Mouse (Mus musculus): Measurements from ENCODE around the gene Cxcr5. TPM values are rescaled to one million over a fixed set of nuclear protein-coding genes. Genes with fewer than 3 reads are reported as not detected.
A peak's percentile ranks its signal among the peaks of the same experiment; 100 is the strongest.
"Not testable (repeated sequence)": the region's sequence is repeated elsewhere in the genome, so short reads cannot be mapped to it uniquely, and the experiment has no call there.

The Cxcr5 gene
- total RNA-seq, 2 experiments from 2014 or later: not detected

- DNase-seq: no peak
- intact Hi-C loops (cut with DNase I): no loop called here
These were observed 27.4 kb upstream of the Cxcr5 start for GRCm38 (mm10) chr9:44589095-44589494.

GRCm38 (mm10) chr9:44588605-44589004, 26.9 kb upstream of the Cxcr5 start:
- intact Hi-C loops (cut with DNase I): no loop called here
- DNase-seq: no peak

- no peak for DNase-seq
- intact Hi-C loops (cut with DNase I): no loop called here
These were observed 25.8 kb upstream of the Cxcr5 start for GRCm38 (mm10) chr9:44587262-44588160.

- intact Hi-C loops (cut with DNase I): no loop called here
These were observed 25.1 kb upstream of the Cxcr5 start for GRCm38 (mm10) chr9:44586640-44587261.

GRCm38 (mm10) chr9:44582390-44582789, 20.7 kb upstream of the Cxcr5 start:
- no peak for DNase-seq
- intact Hi-C loops (cut with DNase I): no loop called here

More at GRCm38 (mm10) chr9:44586640-44587261, 25.1 kb upstream of the Cxcr5 start:
- DNase-seq: no peak

- no peak for DNase-seq
- intact Hi-C loops (cut with DNase I): no loop called here
These were observed 19.7 kb upstream of the Cxcr5 start for GRCm38 (mm10) chr9:44581423-44581822.

- intact Hi-C loops (cut with DNase I): no loop called here
- no peak for DNase-seq
These were observed 18.4 kb upstream of the Cxcr5 start for GRCm38 (mm10) chr9:44580085-44580484.

- intact Hi-C loops (cut with DNase I): no loop called here
- no peak for DNase-seq
These were observed 17.7 kb upstream of the Cxcr5 start for GRCm38 (mm10) chr9:44579392-44579791.

GRCm38 (mm10) chr9:44576046-44576445, 14.4 kb upstream of the Cxcr5 start:
- DNase-seq; intact Hi-C loops (cut with DNase I): not testable (repeated sequence)

GRCm38 (mm10) chr9:44575095-44575494, 13.4 kb upstream of the Cxcr5 start:
- intact Hi-C loops (cut with DNase I): no loop called here
- DNase-seq: no peak

GRCm38 (mm10) chr9:44573306-44573705, 11.6 kb upstream of the Cxcr5 start:
- intact Hi-C loops (cut with DNase I): no loop called here
- no peak for DNase-seq

- DNase-seq: no peak
These were observed 9.3 kb upstream of the Cxcr5 start for GRCm38 (mm10) chr9:44570939-44571382.

GRCm38 (mm10) chr9:44568083-44568455, 6.4 kb upstream of the Cxcr5 start:
- intact Hi-C loops (cut with DNase I): no loop called here
- DNase-seq: no peak

More at GRCm38 (mm10) chr9:44570939-44571382, 9.3 kb upstream of the Cxcr5 start:
- intact Hi-C loops (cut with DNase I): no loop called here

- DNase-seq: no peak
- intact Hi-C loops (cut with DNase I): no loop called here
These were observed 5.8 kb upstream of the Cxcr5 start for GRCm38 (mm10) chr9:44567338-44568082.

GRCm38 (mm10) chr9:44565367-44565766, 3.7 kb upstream of the Cxcr5 start:
- intact Hi-C loops (cut with DNase I): no loop called here
- peak; percentile 31 for DNase-seq

GRCm38 (mm10) chr9:44562936-44563335, 1.3 kb upstream of the Cxcr5 start:
- no peak for DNase-seq
- intact Hi-C loops (cut with DNase I): no loop called here

- intact Hi-C loops (cut with DNase I): no loop called here
- DNase-seq: no peak
These were observed 9.5 kb downstream of the Cxcr5 start for GRCm38 (mm10) chr9:44552161-44552560.

- intact Hi-C loops (cut with DNase I): no loop called here
These were observed 10.5 kb downstream of the Cxcr5 start for GRCm38 (mm10) chr9:44551138-44551537.

GRCm38 (mm10) chr9:44548412-44549152, 13.1 kb downstream of the Cxcr5 start:
- DNase-seq: no peak
- intact Hi-C loops (cut with DNase I): no loop called here

More at GRCm38 (mm10) chr9:44551138-44551537, 10.5 kb downstream of the Cxcr5 start:
- DNase-seq: no peak

- no peak for DNase-seq
- intact Hi-C loops (cut with DNase I): no loop called here
These were observed 16.7 kb downstream of the Cxcr5 start for GRCm38 (mm10) chr9:44544986-44545385.
